Mouse (Mus musculus) forebrain, embryonic 16.5 days (tissue): ENCODE measurements around the gene Adam19. TPM values are rescaled to one million over a fixed set of nuclear protein-coding genes. Genes with fewer than 3 reads are reported as not detected.
A peak's percentile ranks its signal among the peaks of the same experiment; 100 is the strongest.

Experiments
- ATAC-seq: fragments of 200-750 bp; cut with Nextera tagmentation; 2 replicates; pipeline ENCODE4 v1.8.0; 2017; ENCODE audit warnings: mild to moderate bottlenecking, moderate library complexity
- H3K27ac ChIP-seq: fragments of 300-500 bp; sonication (generic); 2 replicates; pipeline ENCODE4 v1.5.1; 2014; ENCODE audit warnings: low read length, control low read depth
- H3K27me3 ChIP-seq: fragments of 300-500 bp; sonication (generic); replicated peaks from 2 replicates; pipeline ENCODE4 v1.6.1; 2014; ENCODE audit warnings: low read length; ENCODE audit not compliant: control insufficient read depth, insufficient read depth
- H3K36me3 ChIP-seq: fragments of 300-500 bp; sonication (generic); 2 replicates; pipeline ENCODE4 v1.6.1; 2014; ENCODE audit not compliant: control insufficient read depth, insufficient read depth
- H3K4me1 ChIP-seq: fragments of 300-500 bp; sonication (generic); replicated peaks from 2 replicates; pipeline ENCODE4 v1.6.1; 2014; ENCODE audit warnings: low read length; ENCODE audit not compliant: control insufficient read depth, insufficient read depth
- H3K4me2 ChIP-seq: fragments of 300-500 bp; sonication (generic); 2 replicates; pipeline ENCODE4 v1.6.1; 2014; ENCODE audit warnings: mild to moderate bottlenecking, low read length, control low read depth
- H3K4me3 ChIP-seq: fragments of 300-500 bp; sonication (generic); replicated peaks from 2 replicates; pipeline ENCODE4 v1.5.1; 2014; ENCODE audit warnings: mild to moderate bottlenecking, low read length, control low read depth
- H3K9ac ChIP-seq: fragments of 300-500 bp; sonication (generic); replicated peaks from 2 replicates; pipeline ENCODE4 v1.6.1; 2014; ENCODE audit warnings: low read depth, low read length, control low read depth
- H3K9me3 ChIP-seq: fragments of 300-500 bp; sonication (generic); 2 replicates; pipeline ENCODE4 v1.6.1; 2016; ENCODE audit warnings: low read length; ENCODE audit not compliant: control insufficient read depth
- WGBS: fragments of 180-500 bp; shearing (Covaris S2); extraction: QIAGEN DNeasy Blood & Tissue Kit; methylation state at CpG from one replicate; pipeline ENCODE4 v1.1.7; 2014; 5-methylcytosine and 5-hydroxymethylcytosine counted together
- polyA plus RNA-seq: library from polyadenylated mRNA; unstranded; fragments of >200 nt; fragmentation: Nextera tagmentation; extraction: Ambion mirVana; gene quantifications from 2 replicates; pipeline ENCODE4 v1.2.1, GENCODE M21; 2015

The Adam19 gene
- polyA plus RNA-seq, 1 experiment from 2014 or later: 10.8 TPM

GRCm38 (mm10) chr11:46090036-46090725 is 34.4 kb downstream of the Adam19 start:
- Histone ChIP-seq H3K36me3 (no peaks in the 10 kb centered on the region), H3K27me3 (no peaks in the 10 kb centered on the region), H3K27ac (no peak overlapping the region), H3K9ac (no peak overlapping the region), H3K4me3 (no peak overlapping the region), H3K4me1 (no peaks in the 10 kb centered on the region), H3K9me3 (no peaks in the 10 kb centered on the region), H3K4me2 (no peak overlapping the region)
- ATAC-seq: no peak
- 94% methylated on average over 10 of the region's 10 CpGs for WGBS

- no peaks in the 10 kb centered on the region for H3K27me3 ChIP-seq
- no peaks in the 10 kb centered on the region for H3K36me3 ChIP-seq
- no peaks in the 10 kb centered on the region for H3K4me1 ChIP-seq
- no peak overlapping the region for H3K9ac ChIP-seq
- no peak overlapping the region for H3K4me3 ChIP-seq
- no peak overlapping the region for H3K27ac ChIP-seq
- 0 out of 2 replicates have a peak, but pooled peaks have one; percentile 36 for ATAC-seq
- no peak overlapping the region for H3K4me2 ChIP-seq
- no peaks in the 10 kb centered on the region for H3K9me3 ChIP-seq
- 56% methylated on average over 10 of the region's 10 CpGs for WGBS
Measured at GRCm38 (mm10) chr11:46090951-46091667, 35.3 kb downstream of the Adam19 start.

- 80% methylated on average over 4 of the region's 4 CpGs for WGBS
- H3K27ac ChIP-seq: no peak overlapping the region
- H3K4me2 ChIP-seq: no peak overlapping the region
Measured at GRCm38 (mm10) chr11:46092121-46092520, 36.3 kb downstream of the Adam19 start.

GRCm38 (mm10) chr11:46095477-46096264 is 39.9 kb downstream of the Adam19 start:
- Histone ChIP-seq H3K9ac (no peak overlapping the region), H3K4me1 (no peaks in the 10 kb centered on the region), H3K27me3 (no peaks in the 10 kb centered on the region), H3K4me3 (no peak overlapping the region), H3K9me3 (no peaks in the 10 kb centered on the region), H3K36me3 (peaks cover 12% of the 10 kb centered on the region), H3K27ac (no peak overlapping the region), H3K4me2 (no peak overlapping the region)
- WGBS: 67% methylated on average over 9 of the region's 9 CpGs
- ATAC-seq: no peak

More at GRCm38 (mm10) chr11:46092121-46092520, 36.3 kb downstream of the Adam19 start:
- ATAC-seq: no peak
- Histone ChIP-seq H3K9me3 (no peaks in the 10 kb centered on the region), H3K27me3 (no peaks in the 10 kb centered on the region), H3K4me3 (no peak overlapping the region), H3K9ac (no peak overlapping the region), H3K4me1 (no peaks in the 10 kb centered on the region), H3K36me3 (no peaks in the 10 kb centered on the region)

GRCm38 (mm10) chr11:46096265-46096649 is 40.5 kb downstream of the Adam19 start:
- H3K4me2 ChIP-seq: no peak overlapping the region
- no peak for ATAC-seq
- H3K4me1 ChIP-seq: no peaks in the 10 kb centered on the region
- peaks cover 17% of the 10 kb centered on the region for H3K36me3 ChIP-seq
- no peak overlapping the region for H3K9ac ChIP-seq
- no peak overlapping the region for H3K27ac ChIP-seq
- WGBS: 93% methylated on average over 6 of the region's 6 CpGs
- H3K4me3 ChIP-seq: no peak overlapping the region
- H3K9me3 ChIP-seq: no peaks in the 10 kb centered on the region
- H3K27me3 ChIP-seq: no peaks in the 10 kb centered on the region

- WGBS: 90% methylated on average over 3 of the region's 3 CpGs
- Histone ChIP-seq H3K27ac (no peak overlapping the region), H3K27me3 (no peaks in the 10 kb centered on the region), H3K4me1 (no peaks in the 10 kb centered on the region), H3K9me3 (no peaks in the 10 kb centered on the region), H3K4me2 (no peak overlapping the region), H3K4me3 (no peak overlapping the region), H3K9ac (no peak overlapping the region), H3K36me3 (peaks cover 17% of the 10 kb centered on the region)
- no peak for ATAC-seq
Measured at GRCm38 (mm10) chr11:46097062-46097461, 41.3 kb downstream of the Adam19 start.

- Histone ChIP-seq H3K27me3 (no peaks in the 10 kb centered on the region), H3K4me3 (no peak overlapping the region), H3K4me1 (no peaks in the 10 kb centered on the region), H3K4me2 (no peak overlapping the region), H3K27ac (no peak overlapping the region), H3K36me3 (peaks cover 17% of the 10 kb centered on the region), H3K9me3 (no peaks in the 10 kb centered on the region), H3K9ac (no peak overlapping the region)
- no peak for ATAC-seq
- 87% methylated on average over 6 of the region's 6 CpGs for WGBS
Measured at GRCm38 (mm10) chr11:46102107-46102506, 46.3 kb downstream of the Adam19 start.

- WGBS: 83% methylated on average over 1 of the region's 1 CpGs
- Histone ChIP-seq H3K27me3 (no peaks in the 10 kb centered on the region), H3K9ac (no peak overlapping the region), H3K4me3 (no peak overlapping the region), H3K4me2 (no peak overlapping the region), H3K4me1 (no peaks in the 10 kb centered on the region), H3K27ac (no peak overlapping the region), H3K9me3 (no peaks in the 10 kb centered on the region), H3K36me3 (no peaks in the 10 kb centered on the region)
- no peak for ATAC-seq
Measured at GRCm38 (mm10) chr11:46107046-46107445, 51.3 kb downstream of the Adam19 start.

- Histone ChIP-seq H3K9ac (no peak overlapping the region), H3K4me3 (no peak overlapping the region), H3K36me3 (no peaks in the 10 kb centered on the region), H3K9me3 (no peaks in the 10 kb centered on the region), H3K4me1 (no peaks in the 10 kb centered on the region), H3K4me2 (no peak overlapping the region), H3K27ac (no peak overlapping the region), H3K27me3 (no peaks in the 10 kb centered on the region)
- 0 out of 2 replicates have a peak, but pooled peaks have one; percentile 31 for ATAC-seq
- WGBS: 18% methylated on average over 5 of the region's 5 CpGs
Measured at GRCm38 (mm10) chr11:46109206-46109605, 53.4 kb downstream of the Adam19 start.
